Comparison of ENCODE assay signal across 9 mouse cellular contexts in the genomic region with DNA sequence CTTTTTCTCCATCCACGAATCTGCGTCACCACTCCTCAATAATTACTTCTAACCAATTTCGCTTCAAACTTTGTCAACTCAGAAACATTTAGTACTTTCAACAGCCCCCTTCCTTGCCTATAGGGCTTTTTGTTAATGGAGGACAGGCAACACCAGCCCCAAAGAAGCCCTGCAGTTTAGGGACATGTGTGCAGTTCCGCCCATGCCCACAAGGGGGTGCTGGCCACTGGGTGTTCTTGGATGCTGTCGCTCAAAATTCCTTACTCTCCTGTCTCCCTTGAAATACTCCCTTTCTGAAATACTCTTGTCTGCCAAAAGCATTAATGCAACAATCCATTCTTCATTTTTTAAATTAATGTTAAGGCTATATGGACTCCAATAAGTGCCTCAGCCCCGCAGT.
DNase-seq lines count a peak whose midpoint lies in the region; ATAC-seq and TF ChIP-seq lines count a peak whose summit lies in the region.
"Had no signal": no experiment of that assay in that cellular context is flagged by ENCODE, and none has a peak within 500 bp of the region (broad histone marks: within the 10 kb centered on the region; RNA-seq: fewer than 3 reads in every experiment).

No protein-coding gene starts in this region.

- no peak overlapping the region for H3K4me3 ChIP-seq in hindbrain, postnatal 0 days (ENCODE audit: low read length)
- H3K4me3 ChIP-seq in hindbrain, embryonic 16.5 days (ENCODE audit: low read length): no peak overlapping the region
- H3K4me3 ChIP-seq: midbrain, embryonic 12.5 days had no signal

- H3K36me3 ChIP-seq in hindbrain, postnatal 0 days (ENCODE audit: insufficient read depth, low read length): no peaks in the 10 kb centered on the region
- no peaks in the 10 kb centered on the region for H3K36me3 ChIP-seq in hindbrain, embryonic 16.5 days (ENCODE audit: control insufficient read depth, insufficient read depth, low read length)
- H3K36me3 ChIP-seq: midbrain, embryonic 12.5 days had no signal

- H3K4me1 ChIP-seq in hindbrain, postnatal 0 days (ENCODE audit: insufficient read depth, low read length): no peaks in the 10 kb centered on the region
- H3K4me1 ChIP-seq in hindbrain, embryonic 16.5 days (ENCODE audit: control insufficient read depth, insufficient read depth, low read depth, low read length): no peaks in the 10 kb centered on the region

- TF ChIP-seq CTCF in hindbrain, postnatal 0 days (IDR thresholded peaks at IDR 0.05; ENCODE audit: low read depth): peak; percentile 86

- no peak overlapping the region for H3K9ac ChIP-seq in hindbrain, postnatal 0 days (replicated peaks; ENCODE audit: low read length)
- H3K9ac ChIP-seq in hindbrain, embryonic 16.5 days (ENCODE audit: low read depth, low read length): no peak overlapping the region
- H3K9ac ChIP-seq: midbrain, embryonic 12.5 days had no signal

- H3K27ac ChIP-seq in hindbrain, postnatal 0 days: no peak overlapping the region
- no peak overlapping the region for H3K27ac ChIP-seq in hindbrain, embryonic 16.5 days (ENCODE audit: low read depth, low read length)
- H3K27ac ChIP-seq: midbrain, embryonic 12.5 days had no signal

- no peak overlapping the region for H3K4me2 ChIP-seq in hindbrain, postnatal 0 days (ENCODE audit: low read depth, low read length)
- no peak overlapping the region for H3K4me2 ChIP-seq in hindbrain, embryonic 16.5 days (ENCODE audit: low read length)
- H3K4me2 ChIP-seq: midbrain, embryonic 12.5 days had no signal

- WGBS in hindbrain, postnatal 0 days: 79% methylated on average over 6 of the region's 6 CpGs
- WGBS in hindbrain, embryonic 16.5 days: 75% methylated on average over 6 of the region's 6 CpGs

- DNase-seq in hindbrain, postnatal 0 days (ENCODE audit: low spot score): peak; percentile 51
- DNase-seq in CD4-positive helper T cell, adult 2 months (ENCODE audit: low read depth, low spot score): peak; percentile 33
- peak; percentile 81 for DNase-seq in ZHBTc4 (ENCODE audit: low read depth, low spot score)
- peak; percentile 76 for DNase-seq in embryo, embryonic 10 days (ENCODE audit: low spot score)
- DNase-seq in kidney, adult 9 months: peak; percentile 64
- peak; percentile 66 for DNase-seq in lung, postnatal 36 days
- DNase-seq in testis, postnatal 14 days (ENCODE audit: low spot score): peak; percentile 73

- ATAC-seq in hindbrain, postnatal 0 days: no peak
- no peak for ATAC-seq in hindbrain, embryonic 16.5 days

- no peaks in the 10 kb centered on the region for H3K9me3 ChIP-seq in hindbrain, postnatal 0 days (ENCODE audit: low read length)
- H3K9me3 ChIP-seq in hindbrain, embryonic 16.5 days (ENCODE audit: control insufficient read depth, low read length): no peaks in the 10 kb centered on the region
- H3K9me3 ChIP-seq: midbrain, embryonic 12.5 days had no signal

- H3K27me3 ChIP-seq in hindbrain, postnatal 0 days (ENCODE audit: insufficient read depth, low read length): no peaks in the 10 kb centered on the region
- H3K27me3 ChIP-seq in hindbrain, embryonic 16.5 days (replicated peaks; ENCODE audit: control insufficient read depth, insufficient read depth, low read length): no peaks in the 10 kb centered on the region
- H3K27me3 ChIP-seq: midbrain, embryonic 12.5 days had no signal
